Comparison of ENCODE assay signal across 8 mouse cellular contexts in the genomic region with DNA sequence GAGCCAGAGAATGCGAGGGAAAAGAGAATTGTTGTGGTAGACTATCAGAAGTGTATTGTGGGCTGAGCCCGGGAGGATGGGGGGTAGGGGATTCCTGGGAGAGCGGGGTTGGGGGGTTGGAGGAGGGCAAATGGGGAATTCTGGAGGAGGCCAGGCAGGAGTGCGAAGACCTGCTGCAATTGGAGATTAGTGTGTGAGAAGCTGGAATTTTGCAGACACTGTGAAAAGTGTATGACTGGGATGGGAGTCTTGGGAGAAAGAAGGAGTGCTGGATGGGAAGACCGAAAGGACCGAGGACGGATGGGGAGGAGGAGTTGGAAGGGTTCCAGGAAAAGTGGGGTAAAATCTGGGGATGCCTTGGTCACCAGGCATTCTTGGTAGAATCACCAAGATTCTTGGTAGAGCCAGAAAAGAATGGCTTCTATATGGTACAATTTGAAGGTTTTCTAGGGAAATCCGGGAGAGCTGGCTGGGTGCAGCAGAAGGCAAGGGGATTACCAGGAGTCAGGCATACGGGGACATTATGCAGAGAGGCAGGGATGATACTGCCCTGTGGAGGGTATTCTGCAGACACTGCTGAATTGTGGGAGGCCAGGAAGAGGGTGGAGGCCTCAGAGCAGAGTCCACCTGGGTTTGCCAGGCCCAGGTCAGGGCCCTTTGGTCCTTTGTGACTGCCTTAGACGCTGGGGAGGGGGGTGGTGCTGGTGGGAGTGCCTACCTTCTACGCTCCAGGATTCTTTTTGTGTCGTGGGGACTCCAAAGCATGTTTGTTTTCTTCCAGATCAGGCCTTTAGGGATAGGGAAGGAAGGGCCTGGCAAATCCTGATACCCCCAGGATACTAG. TPM values are rescaled to one million over a fixed set of nuclear protein-coding genes. Genes with fewer than 3 reads are reported as not detected.
DNase-seq lines count a peak whose midpoint lies in the region; ATAC-seq and TF ChIP-seq lines count a peak whose summit lies in the region.

No protein-coding gene starts in this region.

- under 1% methylated on average over 12 of the region's 12 CpGs for WGBS in hindbrain, embryonic 13.5 days
- WGBS in liver, embryonic 12.5 days (ENCODE audit: insufficient replicate concordance), result 17% methylated on average over 12 of the region's 12 CpGs
- WGBS in stomach, embryonic 16.5 days, result 5% methylated on average over 12 of the region's 12 CpGs
- WGBS in cerebellum, adult 2 months, result 23% methylated on average over 12 of the region's 12 CpGs

- H3K9me3 ChIP-seq in hindbrain, embryonic 13.5 days, result no peaks in the 10 kb centered on the region
- no peaks in the 10 kb centered on the region for H3K9me3 ChIP-seq in liver, embryonic 12.5 days (replicated peaks)
- H3K9me3 ChIP-seq in stomach, embryonic 16.5 days (replicated peaks; ENCODE audit: control insufficient read depth, low read length), result no peaks in the 10 kb centered on the region

- H3K4me2 ChIP-seq in hindbrain, embryonic 13.5 days, result peak overlapping the region; percentile 91
- H3K4me2 ChIP-seq in liver, embryonic 12.5 days, result peak overlapping the region; percentile 64
- peak overlapping the region; percentile 80 for H3K4me2 ChIP-seq in stomach, embryonic 16.5 days (ENCODE audit: low read depth, low read length)

- TF ChIP-seq POLR2A in cerebellum, adult 2 months (IDR thresholded peaks at IDR 0.05; ENCODE audit: borderline replicate concordance, insufficient read depth, low read length), result no peak

- ATAC-seq in hindbrain, embryonic 13.5 days (ENCODE audit: low FRiP score), result peak; percentile 12
- no peak for ATAC-seq in liver, embryonic 12.5 days
- no peak for ATAC-seq in stomach, embryonic 16.5 days (ENCODE audit: insufficient read depth, low FRiP score)

- peak; percentile 22 for DNase-seq in thymus, postnatal 14 days
- no peak for DNase-seq in thymus, postnatal 0 days (ENCODE audit: low spot score)
- no peak for DNase-seq in adrenal gland, postnatal 10 days
- no peak for DNase-seq in spleen, postnatal 10 days (ENCODE audit: low spot score in 2 of 2)
- no peak for DNase-seq in cerebellum, adult 2 months

- H3K4me3 ChIP-seq in hindbrain, embryonic 13.5 days, result peak overlapping the region; percentile 70
- peak overlapping the region; percentile 43 for H3K4me3 ChIP-seq in liver, embryonic 12.5 days
- peak overlapping the region; percentile 65 for H3K4me3 ChIP-seq in stomach, embryonic 16.5 days (replicated peaks; ENCODE audit: low read length)
- no peak overlapping the region for H3K4me3 ChIP-seq in cerebellum, adult 2 months (replicated peaks; ENCODE audit: insufficient read depth, low read depth, low read length)

- peaks cover 13% of the 10 kb centered on the region; the same call in 1 of the 2 replicates for H3K36me3 ChIP-seq in hindbrain, embryonic 13.5 days
- H3K36me3 ChIP-seq in liver, embryonic 12.5 days, result no peaks in the 10 kb centered on the region
- no peaks in the 10 kb centered on the region for H3K36me3 ChIP-seq in stomach, embryonic 16.5 days (ENCODE audit: control insufficient read depth, insufficient read depth, low read length)

- peak overlapping the region; percentile 76 for H3K27ac ChIP-seq in hindbrain, embryonic 13.5 days
- H3K27ac ChIP-seq in liver, embryonic 12.5 days, result no peak overlapping the region
- peak overlapping the region; percentile 94; the same call in 1 of the 2 replicates for H3K27ac ChIP-seq in stomach, embryonic 16.5 days (ENCODE audit: low read length)
- no peak overlapping the region for H3K27ac ChIP-seq in cerebellum, adult 2 months (ENCODE audit: insufficient read depth, low read length)

- H3K4me1 ChIP-seq in hindbrain, embryonic 13.5 days (replicated peaks), result peaks cover 60% of the 10 kb centered on the region
- peaks cover 21% of the 10 kb centered on the region for H3K4me1 ChIP-seq in liver, embryonic 12.5 days
- peaks cover 20% of the 10 kb centered on the region for H3K4me1 ChIP-seq in stomach, embryonic 16.5 days (ENCODE audit: control insufficient read depth, insufficient read depth, low read length)
- H3K4me1 ChIP-seq in cerebellum, adult 2 months (ENCODE audit: control insufficient read depth, insufficient read depth, low read length), result no peaks in the 10 kb centered on the region

- peak overlapping the region; percentile 84 for H3K9ac ChIP-seq in hindbrain, embryonic 13.5 days
- H3K9ac ChIP-seq in liver, embryonic 12.5 days, result no peak overlapping the region; the same call in 1 of the 2 replicates
- H3K9ac ChIP-seq in stomach, embryonic 16.5 days (ENCODE audit: low read length), result peak overlapping the region; percentile 73

- peaks cover 9% of the 10 kb centered on the region; the same call in 1 of the 2 replicates for H3K27me3 ChIP-seq in hindbrain, embryonic 13.5 days
- H3K27me3 ChIP-seq in liver, embryonic 12.5 days (replicated peaks), result peaks cover 88% of the 10 kb centered on the region
- no peaks in the 10 kb centered on the region for H3K27me3 ChIP-seq in stomach, embryonic 16.5 days (ENCODE audit: control insufficient read depth, insufficient read depth, low read length)
- H3K27me3 ChIP-seq in cerebellum, adult 2 months (ENCODE audit: control insufficient read depth, insufficient read depth, low read length), result no peaks in the 10 kb centered on the region

- no peak for TF ChIP-seq CTCF in cerebellum, adult 2 months (IDR thresholded peaks at IDR 0.05; ENCODE audit: borderline replicate concordance, insufficient read depth, low read depth, low read length)

RNA-seq across cellular contexts. Expression of a gene that starts 1.2 kb away (rescaled TPM):
- 2.4 and 2.5 TPM in 2 replicates for polyA plus RNA-seq in thymus, postnatal 0 days (2015; fragmentation: Nextera tagmentation; extraction: Ambion mirVana)
- 57.4 and 62.6 TPM in 2 replicates for polyA plus RNA-seq in hindbrain, embryonic 13.5 days (2015; fragmentation: Nextera tagmentation; extraction: Ambion mirVana)
- polyA plus RNA-seq in liver, embryonic 12.5 days (2016; fragmentation: Nextera tagmentation; extraction: Ambion mirVana), result 3.9 and 4.2 TPM in 2 replicates
- polyA plus RNA-seq in stomach, embryonic 16.5 days (2015; fragmentation: Nextera tagmentation; extraction: Ambion mirVana), result 51.6 and 55.3 TPM in 2 replicates
- total RNA-seq in adrenal gland, postnatal 10 days (2021), result 1 to 10 TPM; 2.5 to 4.8 TPM
- polyA plus RNA-seq in cerebellum, adult 2 months (2012; rRNA removed), result 1.9 and 2.2 TPM in 2 replicates

RNA-seq across cellular contexts. Expression of a gene that starts 7.6 kb away (rescaled TPM):
- 1.2 and 1.4 TPM in 2 replicates for polyA plus RNA-seq in thymus, postnatal 0 days (2015; fragmentation: Nextera tagmentation; extraction: Ambion mirVana)
- polyA plus RNA-seq in hindbrain, embryonic 13.5 days (2015; fragmentation: Nextera tagmentation; extraction: Ambion mirVana), result 0.34 TPM in 1 of 2 replicates, not detected in the other
- polyA plus RNA-seq in liver, embryonic 12.5 days (2016; fragmentation: Nextera tagmentation; extraction: Ambion mirVana), result 1.1 and 1.3 TPM in 2 replicates
- 0.59 and 0.91 TPM in 2 replicates for polyA plus RNA-seq in stomach, embryonic 16.5 days (2015; fragmentation: Nextera tagmentation; extraction: Ambion mirVana)
- 1 to 10 TPM in 1 of 2 experiments, under 1 TPM in 1; 0.97 to 1.3 TPM for total RNA-seq in adrenal gland, postnatal 10 days (2021)
- polyA plus RNA-seq in cerebellum, adult 2 months (2012; rRNA removed), result 0.74 and 0.87 TPM in 2 replicates

RNA-seq across cellular contexts. Expression of a gene that starts 17.1 kb away (rescaled TPM):
- polyA plus RNA-seq in thymus, postnatal 0 days (2015; fragmentation: Nextera tagmentation; extraction: Ambion mirVana), result 151 and 180 TPM in 2 replicates
- 67.8 and 72.3 TPM in 2 replicates for polyA plus RNA-seq in hindbrain, embryonic 13.5 days (2015; fragmentation: Nextera tagmentation; extraction: Ambion mirVana)
- polyA plus RNA-seq in liver, embryonic 12.5 days (2016; fragmentation: Nextera tagmentation; extraction: Ambion mirVana), result 177 and 178 TPM in 2 replicates
- 377 and 446 TPM in 2 replicates for polyA plus RNA-seq in stomach, embryonic 16.5 days (2015; fragmentation: Nextera tagmentation; extraction: Ambion mirVana)
- 100 to 1,000 TPM; 120 to 138 TPM for total RNA-seq in adrenal gland, postnatal 10 days (2021)
- polyA plus RNA-seq in cerebellum, adult 2 months (2012; rRNA removed), result 12.9 and 13.0 TPM in 2 replicates

RNA-seq across cellular contexts. Expression of a gene that starts 37.9 kb away (rescaled TPM):
- polyA plus RNA-seq in thymus, postnatal 0 days (2015; fragmentation: Nextera tagmentation; extraction: Ambion mirVana), result 1.6 and 1.9 TPM in 2 replicates
- polyA plus RNA-seq in hindbrain, embryonic 13.5 days (2015; fragmentation: Nextera tagmentation; extraction: Ambion mirVana), result 3.7 and 5.2 TPM in 2 replicates
- 0.55 and 0.79 TPM in 2 replicates for polyA plus RNA-seq in liver, embryonic 12.5 days (2016; fragmentation: Nextera tagmentation; extraction: Ambion mirVana)
- polyA plus RNA-seq in stomach, embryonic 16.5 days (2015; fragmentation: Nextera tagmentation; extraction: Ambion mirVana), result 2.6 and 3.1 TPM in 2 replicates
- total RNA-seq in adrenal gland, postnatal 10 days (2021), result 1 to 10 TPM in 1 of 2 experiments, under 1 TPM in 1; 0.96 to 2.6 TPM
- polyA plus RNA-seq in cerebellum, adult 2 months (2012; rRNA removed), result 1.00 and 1.0 TPM in 2 replicates

Comparison
In these comparisons a context has a peak if more than half of its experiments do, and no peak if none do; other contexts are left out.
1. H3K27ac ChIP-seq: peak in hindbrain, embryonic 13.5 days (single experiment) and stomach, embryonic 16.5 days (single experiment); none in liver, embryonic 12.5 days (single experiment) and cerebellum, adult 2 months (single experiment).
2. RNA of a gene that starts 1.2 kb away (polyA plus RNA-seq): 57.4 to 62.6 TPM in hindbrain, embryonic 13.5 days and 51.6 to 55.3 TPM in stomach, embryonic 16.5 days; 3.9 to 4.2 TPM in liver, embryonic 12.5 days, 2.4 to 2.5 TPM in thymus, postnatal 0 days and 1.9 to 2.2 TPM in cerebellum, adult 2 months; every median in the first group is over 10 times any median in the second.
3. Peak in every context shown above with its lines, with median percentiles within 50 percentile points of each other: H3K4me2 ChIP-seq.